Comparison of ENCODE assay signal across 21 mouse cellular contexts in genomic region chr15:103496204-103497140, GRCm38 (mm10). TPM values are rescaled to one million over a fixed set of nuclear protein-coding genes. Genes with fewer than 3 reads are reported as not detected.
DNase-seq lines count a peak whose midpoint lies in the region; ATAC-seq and TF ChIP-seq lines count a peak whose summit lies in the region.
"Had no signal": no experiment of that assay in that cellular context is flagged by ENCODE, and none has a peak within 500 bp of the region (broad histone marks: within the 10 kb centered on the region; RNA-seq: fewer than 3 reads in every experiment).

No protein-coding gene starts in this region.

- H3K79me2 ChIP-seq in C2C12 (ENCODE audit: control insufficient read depth, insufficient read depth), result no peaks in the 10 kb centered on the region

- H3K4me3 ChIP-seq in hindbrain, embryonic 13.5 days, result no peak overlapping the region
- H3K4me3 ChIP-seq in hindbrain, postnatal 0 days (ENCODE audit: low read length), result no peak overlapping the region
- H3K4me3 ChIP-seq in C2C12 (ENCODE audit: insufficient read depth, poor library complexity, severe bottlenecking), result no peak overlapping the region
- no peak overlapping the region for H3K4me3 ChIP-seq in hindbrain, embryonic 16.5 days (ENCODE audit: low read length)
- no peak overlapping the region for H3K4me3 ChIP-seq in heart, embryonic 11.5 days (ENCODE audit: low read depth, low read length)
- H3K4me3 ChIP-seq: heart, adult 2 months had no signal

- no peak for TF ChIP-seq CTCF in hindbrain, postnatal 0 days (IDR thresholded peaks at IDR 0.05; ENCODE audit: low read depth)
- no peak for TF ChIP-seq CTCF in C2C12 (IDR thresholded peaks at IDR 0.05; ENCODE audit: control insufficient read depth, insufficient read depth, insufficient read length)

- no peak overlapping the region for H3K4me2 ChIP-seq in hindbrain, embryonic 13.5 days
- H3K4me2 ChIP-seq in hindbrain, postnatal 0 days (ENCODE audit: low read depth, low read length), result no peak overlapping the region
- H3K4me2 ChIP-seq in hindbrain, embryonic 16.5 days (ENCODE audit: low read length), result no peak overlapping the region
- no peak overlapping the region for H3K4me2 ChIP-seq in heart, embryonic 11.5 days
- H3K4me2 ChIP-seq: liver, embryonic 11.5 days; lung, embryonic 14.5 days had no signal

- H3K4me1 ChIP-seq in hindbrain, embryonic 13.5 days (replicated peaks), result peaks cover 22% of the 10 kb centered on the region
- no peaks in the 10 kb centered on the region; the same call in 1 of the 2 replicates for H3K4me1 ChIP-seq in hindbrain, postnatal 0 days (ENCODE audit: insufficient read depth, low read length)
- H3K4me1 ChIP-seq in hindbrain, embryonic 16.5 days (ENCODE audit: control insufficient read depth, insufficient read depth, low read depth, low read length), result peaks cover 2% of the 10 kb centered on the region; the same call in 1 of the 2 replicates
- no peaks in the 10 kb centered on the region for H3K4me1 ChIP-seq in heart, embryonic 11.5 days (ENCODE audit: control insufficient read depth, insufficient read depth, low read length)

- H3K36me3 ChIP-seq in hindbrain, embryonic 13.5 days, result no peaks in the 10 kb centered on the region
- no peaks in the 10 kb centered on the region for H3K36me3 ChIP-seq in hindbrain, postnatal 0 days (ENCODE audit: insufficient read depth, low read length)
- H3K36me3 ChIP-seq in C2C12 (ENCODE audit: control insufficient read depth, insufficient read depth), result no peaks in the 10 kb centered on the region
- H3K36me3 ChIP-seq in hindbrain, embryonic 16.5 days (ENCODE audit: control insufficient read depth, insufficient read depth, low read length), result no peaks in the 10 kb centered on the region
- H3K36me3 ChIP-seq in heart, embryonic 11.5 days (ENCODE audit: control insufficient read depth, insufficient read depth, low read length), result no peaks in the 10 kb centered on the region

- H3K79me3 ChIP-seq in C2C12 (ENCODE audit: low read depth), result no peaks in the 10 kb centered on the region

- 0 out of 2 replicates have a peak, but pooled peaks cover 7% of the 10 kb centered on the region for H3K27me3 ChIP-seq in hindbrain, embryonic 13.5 days
- no peaks in the 10 kb centered on the region for H3K27me3 ChIP-seq in hindbrain, postnatal 0 days (ENCODE audit: insufficient read depth, low read length)
- H3K27me3 ChIP-seq in C2C12 (ENCODE audit: control insufficient read depth, insufficient read depth, insufficient read length), result no peaks in the 10 kb centered on the region
- no peaks in the 10 kb centered on the region for H3K27me3 ChIP-seq in hindbrain, embryonic 16.5 days (replicated peaks; ENCODE audit: control insufficient read depth, insufficient read depth, low read length)
- no peaks in the 10 kb centered on the region; the same call in 1 of the 2 replicates for H3K27me3 ChIP-seq in heart, embryonic 11.5 days (ENCODE audit: control insufficient read depth, insufficient read depth, low read length)

- H3K9ac ChIP-seq in hindbrain, embryonic 13.5 days, result no peak overlapping the region
- H3K9ac ChIP-seq in hindbrain, postnatal 0 days (replicated peaks; ENCODE audit: low read length), result no peak overlapping the region
- no peak overlapping the region for H3K9ac ChIP-seq in hindbrain, embryonic 16.5 days (ENCODE audit: low read depth, low read length)
- H3K9ac ChIP-seq in heart, embryonic 11.5 days (ENCODE audit: low read depth, low read length), result no peak overlapping the region
- H3K9ac ChIP-seq: lung, embryonic 14.5 days had no signal

- H3K9me3 ChIP-seq in hindbrain, embryonic 13.5 days, result no peaks in the 10 kb centered on the region
- H3K9me3 ChIP-seq in hindbrain, postnatal 0 days (ENCODE audit: low read length), result no peaks in the 10 kb centered on the region
- H3K9me3 ChIP-seq in hindbrain, embryonic 16.5 days (ENCODE audit: control insufficient read depth, low read length), result no peaks in the 10 kb centered on the region
- no peaks in the 10 kb centered on the region for H3K9me3 ChIP-seq in heart, embryonic 11.5 days (replicated peaks; ENCODE audit: control insufficient read depth, low read length)

- ATAC-seq in hindbrain, embryonic 13.5 days (ENCODE audit: low FRiP score), result peak; percentile 67
- no peak for ATAC-seq in hindbrain, postnatal 0 days
- peak; percentile 66 for ATAC-seq in hindbrain, embryonic 16.5 days
- no peak for ATAC-seq in heart, embryonic 11.5 days (replicated peaks; ENCODE audit: insufficient number of reproducible peaks, low FRiP score, low TSS enrichment)
- ATAC-seq: intestine, postnatal 0 days had no signal

- H3K27ac ChIP-seq in hindbrain, embryonic 13.5 days, result peak overlapping the region; percentile 55
- H3K27ac ChIP-seq in hindbrain, postnatal 0 days, result no peak overlapping the region
- no peak overlapping the region for H3K27ac ChIP-seq in hindbrain, embryonic 16.5 days (ENCODE audit: low read depth, low read length)
- no peak overlapping the region for H3K27ac ChIP-seq in heart, embryonic 11.5 days (ENCODE audit: low read depth, low read length)
- H3K27ac ChIP-seq: heart, adult 2 months had no signal

- 68% methylated on average over 10 of the region's 10 CpGs for WGBS in hindbrain, embryonic 13.5 days
- WGBS in hindbrain, postnatal 0 days, result 63% methylated on average over 10 of the region's 10 CpGs
- 62% methylated on average over 10 of the region's 10 CpGs for WGBS in hindbrain, embryonic 16.5 days
- 65% methylated on average over 10 of the region's 10 CpGs for WGBS in heart, embryonic 11.5 days (ENCODE audit: insufficient replicate concordance)

- no peak for DNase-seq in hindbrain, postnatal 0 days (ENCODE audit: low spot score)
- DNase-seq in adrenal gland, adult 2 months, result peak; percentile 86
- DNase-seq in heart, adult 9 months (ENCODE audit: low spot score in 2 of 2), result no peak
- no peak for DNase-seq in kidney, adult 11 months
- DNase-seq: cerebellum, postnatal 10 days; heart, adult 2 months; heart, postnatal 10 days; kidney, postnatal 10 days; layer of hippocampus, adult 9-11 months; left cerebral cortex, postnatal 4 days; lung, embryonic 14.5 days; thymus, postnatal 36 days had no signal

- H3ac ChIP-seq in C2C12 (ENCODE audit: control insufficient read depth, insufficient read length, low read depth), result no peak overlapping the region

TF ChIP-seq in C2C12, 6 proteins besides CTCF, POLR2A, EP300 and RAD21:
- TF ChIP-seq USF1 (IDR thresholded peaks at IDR 0.05; ENCODE audit: low read depth) (peak; percentile 49), MAX (IDR thresholded peaks at IDR 0.05) (peak; percentile 53), CEBPB (IDR thresholded peaks at IDR 0.05; ENCODE audit: low read depth) (no peak), MYOD1 (IDR thresholded peaks at IDR 0.05; ENCODE audit: control insufficient read depth, insufficient read length, low read depth) (no peak), FOSL1 (IDR thresholded peaks at IDR 0.05; ENCODE audit: insufficient read depth, low read length, poor library complexity, severe bottlenecking) (peak; percentile 87), MYOG (IDR thresholded peaks at IDR 0.05; ENCODE audit: control insufficient read depth, extremely low read depth, insufficient read length) (no peak)

RNA-seq across cellular contexts. Expression of gene Pde1b, which starts 6.4 kb away (rescaled TPM):
- polyA plus RNA-seq in hindbrain, embryonic 13.5 days (2015; fragmentation: Nextera tagmentation; extraction: Ambion mirVana), result 81.6 and 84.0 TPM in 2 replicates
- total RNA-seq in hindbrain, postnatal 0 days (2014; rRNA removed), result 116 and 127 TPM in 2 replicates
- polyA plus RNA-seq in hindbrain, postnatal 0 days (2015; fragmentation: Nextera tagmentation; extraction: Ambion mirVana), result 67.2 and 67.6 TPM in 2 replicates
- 1.6 TPM for polyA plus RNA-seq in C2C12 (2012; fragmentation: generic; extraction: Trizol)
- 10 to 100 TPM in 1 of 2 experiments, 1 to 10 TPM in 1; 6.8 to 10.4 TPM for total RNA-seq in adrenal gland, adult 2 months (2021)
- polyA plus RNA-seq in adrenal gland, adult 2 months (2012; rRNA removed), result 2.7 and 3.7 TPM in 2 replicates
- polyA plus RNA-seq in hindbrain, embryonic 16.5 days (2015; fragmentation: Nextera tagmentation; extraction: Ambion mirVana), result 89.3 and 91.0 TPM in 2 replicates
- polyA plus RNA-seq in heart, embryonic 11.5 days (2014; fragmentation: Nextera tagmentation; extraction: Ambion mirVana), result 4.0 and 4.3 TPM in 2 replicates

RNA-seq across cellular contexts. Expression of gene Ppp1r1a, which starts 41.3 kb away (rescaled TPM):
- polyA plus RNA-seq in hindbrain, embryonic 13.5 days (2015; fragmentation: Nextera tagmentation; extraction: Ambion mirVana), result 99.2 and 101 TPM in 2 replicates
- total RNA-seq in hindbrain, postnatal 0 days (2014; rRNA removed), result 111 and 122 TPM in 2 replicates
- polyA plus RNA-seq in hindbrain, postnatal 0 days (2015; fragmentation: Nextera tagmentation; extraction: Ambion mirVana), result 196 and 197 TPM in 2 replicates
- polyA plus RNA-seq in C2C12 (2012; fragmentation: generic; extraction: Trizol), result 0.02 TPM
- total RNA-seq in adrenal gland, adult 2 months (2021), result 10 to 100 TPM; 24.4 to 39.6 TPM
- polyA plus RNA-seq in adrenal gland, adult 2 months (2012; rRNA removed), result 41.3 and 88.5 TPM in 2 replicates
- polyA plus RNA-seq in hindbrain, embryonic 16.5 days (2015; fragmentation: Nextera tagmentation; extraction: Ambion mirVana), result 143 and 161 TPM in 2 replicates
- 82.6 and 82.9 TPM in 2 replicates for polyA plus RNA-seq in heart, embryonic 11.5 days (2014; fragmentation: Nextera tagmentation; extraction: Ambion mirVana)
- total RNA-seq: megakaryocyte progenitor cell, adult 5-6 weeks had no signal

RNA-seq across cellular contexts. Expression of gene Nckap1l, which starts 42.9 kb away (rescaled TPM):
- polyA plus RNA-seq in hindbrain, embryonic 13.5 days (2015; fragmentation: Nextera tagmentation; extraction: Ambion mirVana), result 1.7 and 2.3 TPM in 2 replicates
- total RNA-seq in hindbrain, postnatal 0 days (2014; rRNA removed), result 4.7 and 5.5 TPM in 2 replicates
- polyA plus RNA-seq in hindbrain, postnatal 0 days (2015; fragmentation: Nextera tagmentation; extraction: Ambion mirVana), result 2.5 TPM in 2 replicates
- 1.0 TPM for polyA plus RNA-seq in C2C12 (2012; fragmentation: generic; extraction: Trizol)
- 1 to 10 TPM; 4.7 to 6.5 TPM for total RNA-seq in adrenal gland, adult 2 months (2021)
- polyA plus RNA-seq in adrenal gland, adult 2 months (2012; rRNA removed), result 2.6 and 3.5 TPM in 2 replicates
- 1.7 and 1.9 TPM in 2 replicates for polyA plus RNA-seq in hindbrain, embryonic 16.5 days (2015; fragmentation: Nextera tagmentation; extraction: Ambion mirVana)
- polyA plus RNA-seq in heart, embryonic 11.5 days (2014; fragmentation: Nextera tagmentation; extraction: Ambion mirVana), result 0.87 and 1.9 TPM in 2 replicates

RNA-seq across cellular contexts. Expression of gene Gtsf2, which starts 48.2 kb away (rescaled TPM):
- not detected in 2 replicates for polyA plus RNA-seq in hindbrain, embryonic 13.5 days (2015; fragmentation: Nextera tagmentation; extraction: Ambion mirVana)
- not detected in 2 replicates for total RNA-seq in hindbrain, postnatal 0 days (2014; rRNA removed)
- polyA plus RNA-seq in hindbrain, postnatal 0 days (2015; fragmentation: Nextera tagmentation; extraction: Ambion mirVana), result 2.1 and 2.3 TPM in 2 replicates
- not detected for polyA plus RNA-seq in C2C12 (2012; fragmentation: generic; extraction: Trizol)
- not detected for total RNA-seq in adrenal gland, adult 2 months (2021)
- polyA plus RNA-seq in adrenal gland, adult 2 months (2012; rRNA removed), result not detected in 2 replicates
- polyA plus RNA-seq in hindbrain, embryonic 16.5 days (2015; fragmentation: Nextera tagmentation; extraction: Ambion mirVana), result 0.45 and 1.0 TPM in 2 replicates
- polyA plus RNA-seq in heart, embryonic 11.5 days (2014; fragmentation: Nextera tagmentation; extraction: Ambion mirVana), result not detected in 2 replicates
- total RNA-seq: adrenal gland, adult 18-20 months; gastrocnemius, adult 8-10 months; heart, adult 2 months; heart, postnatal 10 days; left cerebral cortex, postnatal 4 days; megakaryocyte progenitor cell, adult 5-6 weeks had no signal
- polyA plus RNA-seq: heart, adult 2 months; intestine, postnatal 0 days; liver, embryonic 11.5 days; lung, embryonic 14.5 days had no signal

Comparison
In these comparisons a context has a peak if more than half of its experiments do, and no peak if none do; other contexts are left out.
1. ATAC-seq: peak in hindbrain, embryonic 13.5 days (single experiment) and hindbrain, embryonic 16.5 days (single experiment); none in hindbrain, postnatal 0 days (single experiment) and heart, embryonic 11.5 days (single experiment).
2. RNA of gene Pde1b, which starts 6.4 kb away (polyA plus RNA-seq): 89.3 to 91.0 TPM in hindbrain, embryonic 16.5 days, 81.6 to 84.0 TPM in hindbrain, embryonic 13.5 days and 67.2 to 67.6 TPM in hindbrain, postnatal 0 days; 4.0 to 4.3 TPM in heart, embryonic 11.5 days, 2.7 to 3.7 TPM in adrenal gland, adult 2 months and 1.6 TPM in C2C12 (single experiment); every median in the first group is over 10 times any median in the second.
3. RNA of gene Ppp1r1a, which starts 41.3 kb away (polyA plus RNA-seq): 196 to 197 TPM in hindbrain, postnatal 0 days, 143 to 161 TPM in hindbrain, embryonic 16.5 days, 99.2 to 101 TPM in hindbrain, embryonic 13.5 days, 82.6 to 82.9 TPM in heart, embryonic 11.5 days and 41.3 to 88.5 TPM in adrenal gland, adult 2 months; 0.02 TPM in C2C12 (single experiment); every median in the first group is over 10 times any median in the second.